Mouse (Mus musculus) embryonic facial prominence, embryonic 12.5 days (tissue): ENCODE results near the gene Meig1. TPM values are rescaled to one million over a fixed set of nuclear protein-coding genes. Genes with fewer than 3 reads are reported as not detected.

Experiments
- polyA plus RNA-seq: library from polyadenylated mRNA; unstranded; fragments of >200 nt; fragmentation: Nextera tagmentation; extraction: Ambion mirVana; gene quantifications from 2 replicates; pipeline ENCODE4 v1.2.1, GENCODE M21; 2016

Gene Meig1
- polyA plus RNA-seq, 1 experiment from 2014 or later: not detected

Other genes starting within 250 kb of the Meig1 start
- gene Nmt2, start 138.4 kb downstream of the Meig1 start, polyA plus RNA-seq: 44.0 and 45.1 TPM in 2 replicates
- 17.9 and 19.4 TPM in 2 replicates for gene Rpp38, start 90.0 kb downstream of the Meig1 start, polyA plus RNA-seq
- gene Acbd7, start 86.5 kb downstream of the Meig1 start, polyA plus RNA-seq: 0.79 and 1.7 TPM in 2 replicates
- gene Olah, start 25.4 kb downstream of the Meig1 start, polyA plus RNA-seq: not detected in 2 replicates
- gene Dclre1c, start 1.5 kb upstream of the Meig1 start, polyA plus RNA-seq: 7.1 and 7.6 TPM in 2 replicates
- 28.5 and 31.2 TPM in 2 replicates for gene Suv39h2, start 52.4 kb upstream of the Meig1 start, polyA plus RNA-seq
- gene Gm45902, start 90.1 kb upstream of the Meig1 start, polyA plus RNA-seq: 8.2 and 9.3 TPM in 2 replicates
- gene Hspa14, start 90.2 kb upstream of the Meig1 start, polyA plus RNA-seq: 104 and 105 TPM in 2 replicates
- gene Cdnf, start 90.4 kb upstream of the Meig1 start, polyA plus RNA-seq: 0.05 and 0.11 TPM in 2 replicates
- 39.6 and 43.9 TPM in 2 replicates for gene Fam107b, start 147.8 kb upstream of the Meig1 start, polyA plus RNA-seq